Mouse (Mus musculus): ENCODE measurements around the gene Gm4881. TPM values are rescaled to one million over a fixed set of nuclear protein-coding genes. Genes with fewer than 3 reads are reported as not detected.

The Gm4881 gene
- polyA plus RNA-seq, 1 experiment from 2014 or later: not detected

DNA sequence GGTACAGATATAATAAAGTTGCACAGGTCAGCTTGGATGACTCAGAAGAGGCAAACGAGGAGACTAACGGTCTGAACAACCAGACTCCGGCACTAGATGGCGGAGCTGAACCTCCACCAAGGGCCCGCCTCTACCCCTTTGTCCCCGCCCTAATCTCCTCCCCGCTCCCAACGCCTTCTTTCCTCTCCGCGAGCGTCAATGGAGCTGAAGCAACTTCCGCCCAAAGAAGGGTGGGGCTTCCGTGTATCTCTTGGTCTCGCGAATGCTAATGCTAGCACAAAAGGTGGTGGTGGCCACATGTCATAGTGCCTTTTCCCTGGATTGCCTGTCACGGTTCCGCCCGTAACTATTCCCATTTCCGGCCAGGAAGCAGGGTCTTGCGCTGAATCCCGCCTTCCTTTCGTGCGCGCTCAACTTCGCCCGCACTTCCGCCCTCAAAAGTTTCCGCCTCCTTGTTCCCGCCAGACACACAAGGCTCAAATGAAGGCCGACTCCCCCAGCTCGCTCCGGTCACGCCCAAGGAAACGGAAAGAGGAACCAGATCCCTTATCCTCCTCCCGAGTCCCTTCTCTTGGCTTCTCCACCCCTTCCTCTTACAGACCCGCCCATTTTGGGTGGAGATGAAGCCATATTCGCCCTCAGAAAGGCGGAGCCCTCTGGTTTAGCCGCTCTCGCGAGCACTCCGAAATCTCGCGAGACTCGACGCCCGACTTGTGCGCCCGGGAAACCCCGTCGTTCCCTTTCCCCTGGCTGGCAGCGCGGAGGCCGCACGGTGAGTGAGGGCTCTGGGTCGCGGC, 60.2 kb downstream of the Gm4881 start, which contains the start of gene Rps19:
Rps19 (plus strand) TSS at position 476 of the 797 bp plus-strand sequence.
- WGBS: under 1% methylated on average over 57 of the region's 57 CpGs
- peak within 1 kb of the TSS; percentile 99 for H3K4me3 ChIP-seq (replicated peaks; ENCODE audit: low read depth, low read length)
- peak within 1 kb of the TSS; percentile 89 for H3K27ac ChIP-seq
- H3K4me2 ChIP-seq (ENCODE audit: low read length): peak within 1 kb of the TSS; percentile 83
- no peaks in the 10 kb centered on the region for H3K27me3 ChIP-seq (ENCODE audit: insufficient read depth, low read length)
- TF ChIP-seq CTCF (IDR thresholded peaks at IDR 0.05; ENCODE audit: low read depth): peak; percentile 71
- H3K36me3 ChIP-seq (ENCODE audit: insufficient read depth, low read length): peaks cover 21% of the 10 kb centered on the region; the same call in 1 of the 2 replicates
- no peaks in the 10 kb centered on the region for H3K9me3 ChIP-seq (replicated peaks; ENCODE audit: low read length)
- ATAC-seq (replicated peaks; ENCODE audit: low FRiP score, low read depth): peak; percentile 93
- H3K4me1 ChIP-seq (replicated peaks; ENCODE audit: insufficient read depth, low read length): peaks cover 15% of the 10 kb centered on the region; the same call in 1 of the 2 replicates
- DNase-seq (ENCODE audit: low spot score): peak; percentile 100
- peak within 1 kb of the TSS; percentile 100 for H3K9ac ChIP-seq (ENCODE audit: low read depth, low read length)

DNA sequence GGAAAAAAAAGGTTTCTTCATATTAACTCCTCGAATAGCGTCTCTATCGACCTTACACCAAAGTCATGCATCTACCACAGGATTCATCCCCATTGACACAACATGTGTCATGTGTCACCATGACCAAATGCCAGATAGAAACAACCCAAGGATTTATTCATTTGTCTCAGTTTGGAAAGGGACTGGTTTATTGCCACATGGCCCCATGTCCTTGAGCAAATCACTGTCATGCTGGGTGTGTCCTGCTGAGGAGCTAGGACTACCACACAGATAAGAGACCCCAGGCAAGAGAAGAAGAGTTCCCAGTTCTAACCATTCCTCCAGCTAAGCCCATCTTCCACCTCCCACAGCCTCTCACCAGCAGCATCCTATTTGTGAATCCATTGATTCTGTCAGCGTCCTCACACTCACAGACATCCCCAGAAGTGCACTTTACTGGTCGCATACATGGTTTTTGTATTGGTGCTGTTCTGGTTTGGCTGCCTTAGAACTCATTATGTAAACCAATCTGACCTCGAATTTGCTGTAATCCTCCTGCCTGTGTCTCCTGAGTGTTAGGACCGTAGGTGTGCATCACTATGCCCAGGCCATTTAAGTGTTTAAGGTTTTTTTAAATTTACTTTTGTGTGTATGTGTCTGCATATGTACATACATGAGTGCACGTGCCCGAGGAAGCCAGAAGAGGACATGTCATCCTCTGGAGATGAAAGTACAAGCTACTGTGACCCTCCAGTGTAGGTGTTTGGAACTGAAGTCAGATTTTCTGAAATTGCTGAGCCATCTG, 61.7 kb downstream of the Gm4881 start:
- 93% methylated on average over 9 of the region's 9 CpGs for WGBS
- ATAC-seq (replicated peaks; ENCODE audit: low FRiP score, low read depth) (no peak), DNase-seq (ENCODE audit: low spot score) (no peak)
- Histone ChIP-seq H3K9me3 (replicated peaks; ENCODE audit: low read length) (no peaks in the 10 kb centered on the region), H3K9ac (ENCODE audit: low read depth, low read length) (no peak overlapping the region), H3K36me3 (ENCODE audit: insufficient read depth, low read length) (peaks cover 9% of the 10 kb centered on the region; the same call in 1 of the 2 replicates), H3K4me2 (ENCODE audit: low read length) (no peak overlapping the region), H3K4me1 (replicated peaks; ENCODE audit: insufficient read depth, low read length) (peaks cover 15% of the 10 kb centered on the region; the same call in 1 of the 2 replicates), H3K27ac (no peak overlapping the region), H3K4me3 (replicated peaks; ENCODE audit: low read depth, low read length) (no peak overlapping the region), H3K27me3 (ENCODE audit: insufficient read depth, low read length) (no peaks in the 10 kb centered on the region)
- no peak for TF ChIP-seq CTCF (IDR thresholded peaks at IDR 0.05; ENCODE audit: low read depth)

DNA sequence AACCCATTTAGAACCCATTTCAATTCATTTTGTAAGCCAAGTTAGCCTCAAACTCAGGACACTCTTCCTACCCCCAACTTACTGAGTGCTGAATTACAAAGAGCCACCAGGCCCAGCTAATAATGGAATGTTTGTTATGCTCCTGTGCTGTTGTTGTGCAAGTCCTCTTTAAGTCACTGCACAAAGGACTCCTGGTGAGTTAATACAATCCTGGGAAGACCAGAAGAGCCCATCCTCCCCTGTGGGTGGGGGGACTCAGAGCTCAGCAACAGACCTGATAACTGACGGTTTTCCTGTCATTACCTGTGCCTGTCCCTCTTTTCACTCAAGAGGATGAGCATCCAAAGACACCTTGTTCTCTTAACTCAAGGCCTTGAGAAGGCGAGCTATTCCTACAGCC, 64.7 kb downstream of the Gm4881 start:
- 33% methylated on average over 2 of the region's 2 CpGs for WGBS
- TF ChIP-seq CTCF (IDR thresholded peaks at IDR 0.05; ENCODE audit: low read depth): no peak
- H3K4me2 ChIP-seq (ENCODE audit: low read length): no peak overlapping the region
- no peak for DNase-seq (ENCODE audit: low spot score)
- no peaks in the 10 kb centered on the region for H3K27me3 ChIP-seq (ENCODE audit: insufficient read depth, low read length)
- H3K36me3 ChIP-seq (ENCODE audit: insufficient read depth, low read length): no peaks in the 10 kb centered on the region
- ATAC-seq (replicated peaks; ENCODE audit: low FRiP score, low read depth): no peak
- H3K27ac ChIP-seq: no peak overlapping the region
- H3K9me3 ChIP-seq (replicated peaks; ENCODE audit: low read length): no peaks in the 10 kb centered on the region
- H3K4me1 ChIP-seq (replicated peaks; ENCODE audit: insufficient read depth, low read length): 0 out of 2 replicates have a peak, but pooled peaks cover 3% of the 10 kb centered on the region
- no peak overlapping the region for H3K9ac ChIP-seq (ENCODE audit: low read depth, low read length)
- H3K4me3 ChIP-seq (replicated peaks; ENCODE audit: low read depth, low read length): no peak overlapping the region

DNA sequence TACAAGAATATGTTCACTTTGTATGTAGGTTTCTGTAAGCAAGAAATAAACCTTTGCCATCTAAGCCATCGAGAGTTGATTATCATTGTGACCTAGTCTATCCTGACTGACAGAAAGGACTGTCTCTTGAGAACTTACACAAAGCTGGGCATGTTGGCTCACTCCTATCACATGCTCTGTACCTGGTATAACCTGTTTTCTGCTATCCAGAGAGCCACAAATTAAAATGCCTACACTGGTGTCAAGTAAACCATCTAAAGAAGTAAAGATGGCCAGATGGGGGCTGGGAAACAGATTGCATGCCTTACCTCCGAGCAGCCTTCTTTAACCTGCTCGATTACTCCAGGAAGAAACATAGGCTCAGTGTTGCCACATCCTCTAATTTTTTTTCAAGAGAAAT, 66.7 kb downstream of the Gm4881 start:
- no peak overlapping the region for H3K4me2 ChIP-seq (ENCODE audit: low read length)
- DNase-seq (ENCODE audit: low spot score) (no peak), ATAC-seq (replicated peaks; ENCODE audit: low FRiP score, low read depth) (no peak)
- no peak overlapping the region for H3K9ac ChIP-seq (ENCODE audit: low read depth, low read length)
- TF ChIP-seq CTCF (IDR thresholded peaks at IDR 0.05; ENCODE audit: low read depth): no peak
- H3K4me3 ChIP-seq (replicated peaks; ENCODE audit: low read depth, low read length): no peak overlapping the region
- H3K4me1 ChIP-seq (replicated peaks; ENCODE audit: insufficient read depth, low read length): 0 out of 2 replicates have a peak, but pooled peaks cover 3% of the 10 kb centered on the region
- no peak overlapping the region for H3K27ac ChIP-seq
- no peaks in the 10 kb centered on the region for H3K9me3 ChIP-seq (replicated peaks; ENCODE audit: low read length)
- no peaks in the 10 kb centered on the region for H3K36me3 ChIP-seq (ENCODE audit: insufficient read depth, low read length)
- WGBS: 71% methylated on average over 3 of the region's 3 CpGs
- no peaks in the 10 kb centered on the region for H3K27me3 ChIP-seq (ENCODE audit: insufficient read depth, low read length)

Small RNAs within 50 kb of the gene (microRNA-seq; reads per million reads assigned to microRNA genes)
- gene Mir7046 (not detected), gene Mir7047 (not detected)

Other genes with a start within 250 kb of the Gm4881 start
- gene BC049730, start 235.3 kb downstream of the Gm4881 start, polyA plus RNA-seq (2015; fragmentation: Nextera tagmentation; extraction: Ambion mirVana): not detected in 2 replicates
- gene Gm4763, start 217.6 kb downstream of the Gm4881 start, polyA plus RNA-seq (2015; fragmentation: Nextera tagmentation; extraction: Ambion mirVana): not detected in 2 replicates
- 0.05 and 0.36 TPM in 2 replicates for gene Cd177, start 184.2 kb downstream of the Gm4881 start, polyA plus RNA-seq (2015; fragmentation: Nextera tagmentation; extraction: Ambion mirVana)
- gene Ceacam10, start 167.3 kb downstream of the Gm4881 start, polyA plus RNA-seq (2015; fragmentation: Nextera tagmentation; extraction: Ambion mirVana): 0.11 and 0.22 TPM in 2 replicates
- gene Gm9844, start 82.3 kb downstream of the Gm4881 start, polyA plus RNA-seq (2015; fragmentation: Nextera tagmentation; extraction: Ambion mirVana): 16.5 and 18.6 TPM in 2 replicates
- gene Lypd4, start 74.6 kb downstream of the Gm4881 start, polyA plus RNA-seq (2015; fragmentation: Nextera tagmentation; extraction: Ambion mirVana): not detected in 2 replicates
- 0.12 and 0.19 TPM in 2 replicates for gene Dmrtc2, start 74.4 kb downstream of the Gm4881 start, polyA plus RNA-seq (2015; fragmentation: Nextera tagmentation; extraction: Ambion mirVana)
- 2,933 and 3,330 TPM in 2 replicates for gene Rps19, start 60.1 kb downstream of the Gm4881 start, polyA plus RNA-seq (2015; fragmentation: Nextera tagmentation; extraction: Ambion mirVana)
- gene Cd79a, start 47.1 kb downstream of the Gm4881 start, polyA plus RNA-seq (2015; fragmentation: Nextera tagmentation; extraction: Ambion mirVana): 1.7 and 2.7 TPM in 2 replicates
- gene Arhgef1, start 41.6 kb downstream of the Gm4881 start, polyA plus RNA-seq (2015; fragmentation: Nextera tagmentation; extraction: Ambion mirVana): 63.6 and 66.1 TPM in 2 replicates
- gene Rabac1, start 28.3 kb upstream of the Gm4881 start, polyA plus RNA-seq (2015; fragmentation: Nextera tagmentation; extraction: Ambion mirVana): 292 and 315 TPM in 2 replicates
- gene Atp1a3, start 61.5 kb upstream of the Gm4881 start, polyA plus RNA-seq (2015; fragmentation: Nextera tagmentation; extraction: Ambion mirVana): 0.32 and 0.36 TPM in 2 replicates
- 3.4 and 3.5 TPM in 2 replicates for gene Grik5, start 127.9 kb upstream of the Gm4881 start, polyA plus RNA-seq (2015; fragmentation: Nextera tagmentation; extraction: Ambion mirVana)
- 23.5 and 24.9 TPM in 2 replicates for gene Zfp574, start 128.1 kb upstream of the Gm4881 start, polyA plus RNA-seq (2015; fragmentation: Nextera tagmentation; extraction: Ambion mirVana)
- gene Pou2f2, start 235.2 kb upstream of the Gm4881 start, polyA plus RNA-seq (2015; fragmentation: Nextera tagmentation; extraction: Ambion mirVana): 0.45 and 0.59 TPM in 2 replicates

Measured in kidney, postnatal 0 days (tissue).